Mouse (Mus musculus) heart, embryonic 15.5 days (tissue): ENCODE results near the gene Cuta. TPM values are rescaled to one million over a fixed set of nuclear protein-coding genes. Genes with fewer than 3 reads are reported as not detected.
A peak's percentile ranks its signal among the peaks of the same experiment; 100 is the strongest.

Experiments used
- ATAC-seq: fragments of 200-750 bp; cut with Nextera tagmentation; replicated peaks from 2 replicates; pipeline ENCODE4 v1.8.0; 2017; ENCODE audit warnings: low read depth, moderate TSS enrichment; ENCODE audit not compliant: insufficient number of reproducible peaks, insufficient read depth, low FRiP score
- H3K27ac ChIP-seq: fragments of 300-500 bp; sonication (generic); 2 replicates; pipeline ENCODE4 v1.5.1; 2015; ENCODE audit warnings: mild to moderate bottlenecking, inconsistent platforms
- H3K27me3 ChIP-seq: fragments of 300-500 bp; sonication (generic); 2 replicates; pipeline ENCODE4 v1.6.1; 2015; ENCODE audit warnings: inconsistent platforms
- H3K36me3 ChIP-seq: fragments of 300-500 bp; sonication (generic); 2 replicates; pipeline ENCODE4 v1.6.1; 2015; ENCODE audit warnings: mild to moderate bottlenecking, inconsistent platforms
- H3K4me1 ChIP-seq: fragments of 300-500 bp; sonication (generic); replicated peaks from 2 replicates; pipeline ENCODE4 v1.6.1; 2015; ENCODE audit warnings: inconsistent platforms
- H3K4me2 ChIP-seq: fragments of 300-500 bp; sonication (generic); 2 replicates; pipeline ENCODE4 v1.6.1; 2015; ENCODE audit warnings: inconsistent platforms, mild to moderate bottlenecking, moderate library complexity
- H3K4me3 ChIP-seq: fragments of 300-500 bp; sonication (generic); 2 replicates; pipeline ENCODE4 v1.5.1; 2015; ENCODE audit warnings: mild to moderate bottlenecking, inconsistent platforms
- H3K9ac ChIP-seq: fragments of 300-500 bp; sonication (generic); 2 replicates; pipeline ENCODE4 v1.6.1; 2015; ENCODE audit warnings: mild to moderate bottlenecking, inconsistent platforms
- H3K9me3 ChIP-seq: fragments of 300-500 bp; sonication (generic); replicated peaks from 2 replicates; pipeline ENCODE4 v1.6.1; 2016; ENCODE audit warnings: inconsistent platforms
- WGBS: fragments of 180-500 bp; shearing (Covaris S2); methylation state at CpG from one replicate; pipeline ENCODE4 v1.1.7; 2015; ENCODE audit warnings: mixed read lengths; 5-methylcytosine and 5-hydroxymethylcytosine counted together
- polyA plus RNA-seq: library from polyadenylated mRNA; unstranded; fragments of >200 nt; fragmentation: Nextera tagmentation; extraction: Ambion mirVana; gene quantifications from 2 replicates; pipeline ENCODE4 v1.2.1, GENCODE M21; 2015

Gene Cuta
- polyA plus RNA-seq, 1 experiment from 2014 or later, result 160 TPM

GRCm38 (mm10) chr17:26956309-26956708 is 16.9 kb upstream of the Cuta start:
- Histone ChIP-seq H3K4me3 (no peak overlapping the region), H3K27me3 (no peaks in the 10 kb centered on the region), H3K9ac (no peak overlapping the region), H3K36me3 (peaks cover 26% of the 10 kb centered on the region; the same call in 1 of the 2 replicates), H3K4me2 (no peak overlapping the region), H3K4me1 (peaks cover 42% of the 10 kb centered on the region), H3K9me3 (no peaks in the 10 kb centered on the region), H3K27ac (no peak overlapping the region)
- 69% methylated on average over 5 of the region's 5 CpGs for WGBS
- no peak for ATAC-seq

- Histone ChIP-seq H3K36me3 (peaks cover 13% of the 10 kb centered on the region; the same call in 1 of the 2 replicates), H3K27me3 (no peaks in the 10 kb centered on the region), H3K9me3 (no peaks in the 10 kb centered on the region), H3K4me1 (peaks cover 59% of the 10 kb centered on the region), H3K4me2 (peak overlapping the region; percentile 65), H3K4me3 (peak overlapping the region; percentile 40), H3K27ac (peak overlapping the region; percentile 91), H3K9ac (peak overlapping the region; percentile 50; the same call in 1 of the 2 replicates)
- WGBS, result 10% methylated on average over 16 of the region's 16 CpGs
- ATAC-seq, result peak; percentile 49
These were observed 14.4 kb upstream of the Cuta start for GRCm38 (mm10) chr17:26953726-26954125.

GRCm38 (mm10) chr17:26953201-26953600 is 13.8 kb upstream of the Cuta start:
- H3K27ac ChIP-seq, result peak overlapping the region; percentile 91
- no peaks in the 10 kb centered on the region for H3K9me3 ChIP-seq
- no peaks in the 10 kb centered on the region for H3K27me3 ChIP-seq
- H3K4me3 ChIP-seq, result no peak overlapping the region
- WGBS, result 31% methylated on average over 6 of the region's 6 CpGs
- no peak for ATAC-seq
- H3K4me1 ChIP-seq, result peaks cover 59% of the 10 kb centered on the region
- peaks cover 10% of the 10 kb centered on the region; the same call in 1 of the 2 replicates for H3K36me3 ChIP-seq
- peak overlapping the region; percentile 65 for H3K4me2 ChIP-seq
- H3K9ac ChIP-seq, result peak overlapping the region; percentile 39; the same call in 1 of the 2 replicates

GRCm38 (mm10) chr17:26951952-26952877 is 12.8 kb upstream of the Cuta start:
- Histone ChIP-seq H3K4me3 (peak overlapping the region; percentile 39), H3K4me2 (peak overlapping the region; percentile 65), H3K4me1 (peaks cover 66% of the 10 kb centered on the region), H3K36me3 (peaks cover 6% of the 10 kb centered on the region; the same call in 1 of the 2 replicates), H3K27me3 (no peaks in the 10 kb centered on the region), H3K9me3 (no peaks in the 10 kb centered on the region), H3K9ac (peak overlapping the region; percentile 14; the same call in 1 of the 2 replicates), H3K27ac (0 out of 2 replicates have a peak overlapping the region, but pooled peaks have one; percentile 91)
- WGBS, result 19% methylated on average over 23 of the region's 23 CpGs
- no peak for ATAC-seq

GRCm38 (mm10) chr17:26951406-26951805 is 12.0 kb upstream of the Cuta start:
- ATAC-seq, result 0 out of 2 replicates have a peak, but pooled peaks have one; percentile 24
- Histone ChIP-seq H3K36me3 (peaks cover 6% of the 10 kb centered on the region; the same call in 1 of the 2 replicates), H3K9ac (peak overlapping the region; percentile 14; the same call in 1 of the 2 replicates), H3K4me2 (peak overlapping the region; percentile 65), H3K4me1 (peaks cover 71% of the 10 kb centered on the region), H3K9me3 (no peaks in the 10 kb centered on the region), H3K27me3 (no peaks in the 10 kb centered on the region), H3K27ac (no peak overlapping the region), H3K4me3 (peak overlapping the region; percentile 39)
- 2% methylated on average over 11 of the region's 11 CpGs for WGBS

- no peak overlapping the region for H3K27ac ChIP-seq
- no peaks in the 10 kb centered on the region for H3K9me3 ChIP-seq
- peak overlapping the region; percentile 65 for H3K4me2 ChIP-seq
- no peak for ATAC-seq
- H3K4me3 ChIP-seq, result peak overlapping the region; percentile 39
- 36% methylated on average over 7 of the region's 7 CpGs for WGBS
- no peaks in the 10 kb centered on the region for H3K27me3 ChIP-seq
- no peak overlapping the region for H3K9ac ChIP-seq
- H3K4me1 ChIP-seq, result peaks cover 77% of the 10 kb centered on the region
- H3K36me3 ChIP-seq, result peaks cover 6% of the 10 kb centered on the region; the same call in 1 of the 2 replicates
These were observed 11.4 kb upstream of the Cuta start for GRCm38 (mm10) chr17:26950560-26951288.

- peak overlapping the region; percentile 73; the same call in 1 of the 2 replicates for H3K27ac ChIP-seq
- no peaks in the 10 kb centered on the region for H3K27me3 ChIP-seq
- no peak overlapping the region for H3K4me3 ChIP-seq
- peaks cover 74% of the 10 kb centered on the region for H3K4me1 ChIP-seq
- no peak for ATAC-seq
- H3K36me3 ChIP-seq, result no peaks in the 10 kb centered on the region
- no peaks in the 10 kb centered on the region for H3K9me3 ChIP-seq
- H3K4me2 ChIP-seq, result peak overlapping the region; percentile 97; the same call in 1 of the 2 replicates
- 44% methylated on average over 5 of the region's 5 CpGs for WGBS
- no peak overlapping the region for H3K9ac ChIP-seq
These were observed 10.5 kb upstream of the Cuta start for GRCm38 (mm10) chr17:26949866-26950265.

- WGBS, result 11% methylated on average over 14 of the region's 14 CpGs
- H3K4me1 ChIP-seq, result peaks cover 69% of the 10 kb centered on the region
These were observed 9.7 kb upstream of the Cuta start for GRCm38 (mm10) chr17:26949051-26949577.

GRCm38 (mm10) chr17:26948316-26949050 is 9.1 kb upstream of the Cuta start:
- Histone ChIP-seq H3K4me1 (peaks cover 62% of the 10 kb centered on the region), H3K36me3 (no peaks in the 10 kb centered on the region), H3K9me3 (no peaks in the 10 kb centered on the region), H3K4me2 (peak overlapping the region; percentile 97), H3K9ac (peak overlapping the region; percentile 82), H3K27me3 (no peaks in the 10 kb centered on the region), H3K27ac (peak overlapping the region; percentile 73), H3K4me3 (peak overlapping the region; percentile 78)
- WGBS, result under 1% methylated on average over 49 of the region's 87 CpGs
- peak; percentile 19; the same call in 1 of the 2 replicates for ATAC-seq

More at GRCm38 (mm10) chr17:26949051-26949577, 9.7 kb upstream of the Cuta start:
- H3K9me3 ChIP-seq, result no peaks in the 10 kb centered on the region
- H3K36me3 ChIP-seq, result no peaks in the 10 kb centered on the region
- H3K9ac ChIP-seq, result peak overlapping the region; percentile 82
- peak overlapping the region; percentile 73 for H3K27ac ChIP-seq
- no peak for ATAC-seq
- H3K27me3 ChIP-seq, result no peaks in the 10 kb centered on the region
- H3K4me2 ChIP-seq, result peak overlapping the region; percentile 97
- H3K4me3 ChIP-seq, result peak overlapping the region; percentile 78
